Mouse (Mus musculus) C2C12 (cell line): ENCODE results near the gene Atf3. TPM values are rescaled to one million over a fixed set of nuclear protein-coding genes. Genes with fewer than 3 reads are reported as not detected.

Experiments
- H3K27me3 ChIP-seq: one replicate; pipeline ENCODE4 v1.6.1; 2011; ENCODE audit not compliant: control insufficient read depth, insufficient read depth, insufficient read length
- H3K36me3 ChIP-seq: one replicate; pipeline ENCODE4 v1.6.1; 2011; ENCODE audit not compliant: control insufficient read depth, insufficient read depth
- H3K4me3 ChIP-seq: one replicate; pipeline ENCODE4 v1.5.1; 2011; ENCODE audit warnings: mild to moderate bottlenecking, control low read depth; ENCODE audit not compliant: poor library complexity, insufficient read depth, severe bottlenecking
- H3K79me2 ChIP-seq: one replicate; pipeline ENCODE4 v1.6.1; 2011; ENCODE audit not compliant: control insufficient read depth, insufficient read depth
- H3K79me3 ChIP-seq: one replicate; pipeline ENCODE4 v1.6.1; 2011; ENCODE audit warnings: low read depth, control low read depth
- H3ac ChIP-seq: one replicate; pipeline ENCODE3; 2011; ENCODE audit warnings: low read depth; ENCODE audit not compliant: control insufficient read depth, insufficient read length
- CEBPB ChIP-seq: IDR thresholded peaks from one replicate; pipeline ENCODE4 v1.6.1; 2011; ENCODE audit warnings: low read depth, mild to moderate bottlenecking, control low read depth, moderate library complexity
- CTCF ChIP-seq: IDR thresholded peaks from one replicate; pipeline ENCODE4 v1.5.1; 2011; ENCODE audit not compliant: control insufficient read depth, insufficient read depth, insufficient read length
- FOSL1 ChIP-seq: IDR thresholded peaks from one replicate; pipeline ENCODE4 v1.8.0; 2011; ENCODE audit warnings: mild to moderate bottlenecking, low read length; ENCODE audit not compliant: poor library complexity, insufficient read depth, severe bottlenecking
- MAX ChIP-seq: IDR thresholded peaks from one replicate; pipeline ENCODE4 v1.6.1; 2011; ENCODE audit warnings: mild to moderate bottlenecking, control low read depth
- MYOD1 ChIP-seq: IDR thresholded peaks from one replicate; pipeline ENCODE4 v1.6.1; 2011; ENCODE audit warnings: low read depth; ENCODE audit not compliant: control insufficient read depth, insufficient read length
- MYOG ChIP-seq: IDR thresholded peaks from one replicate; pipeline ENCODE4 v1.6.1; 2011; ENCODE audit not compliant: control insufficient read depth, insufficient read length; ENCODE audit errors: extremely low read depth
- USF1 ChIP-seq: IDR thresholded peaks from one replicate; pipeline ENCODE4 v1.6.1; 2011; ENCODE audit warnings: low read depth, mild to moderate bottlenecking, control low read depth, moderate library complexity
- polyA plus RNA-seq: library from polyadenylated mRNA; unstranded; fragments of >200 nt; fragmentation: generic; extraction: Trizol; gene quantifications from one replicate; pipeline ENCODE4 v1.2.1, GENCODE M21; 2012; ENCODE audit warnings: missing spikeins

Atf3 gene
- polyA plus RNA-seq, 1 experiment, result 1.4 TPM

- H3K4me3 ChIP-seq, result no peak overlapping the region
- no peak overlapping the region for H3ac ChIP-seq
- no peaks in the 10 kb centered on the region for H3K36me3 ChIP-seq
- H3K79me2 ChIP-seq, result no peaks in the 10 kb centered on the region
- H3K79me3 ChIP-seq, result no peaks in the 10 kb centered on the region
- TF ChIP-seq USF1, result no peak
- TF ChIP-seq FOSL1, result no peak
- no peak for TF ChIP-seq MYOD1
- no peak for TF ChIP-seq MAX
- TF ChIP-seq MYOG, result no peak
- TF ChIP-seq CTCF, result no peak
- TF ChIP-seq CEBPB, result no peak
- H3K27me3 ChIP-seq, result no peaks in the 10 kb centered on the region
Observed at GRCm38 (mm10) chr1:191241574-191241973, 23.7 kb upstream of the Atf3 start.

- TF ChIP-seq MYOG, result no peak
- no peak for TF ChIP-seq MYOD1
- TF ChIP-seq CTCF, result no peak
- no peak for TF ChIP-seq USF1
- no peak for TF ChIP-seq FOSL1
- TF ChIP-seq MAX, result no peak
Observed at GRCm38 (mm10) chr1:191239602-191240001, 21.8 kb upstream of the Atf3 start.

GRCm38 (mm10) chr1:191235788-191236542, 18.1 kb upstream of the Atf3 start:
- Histone ChIP-seq H3K36me3 (no peaks in the 10 kb centered on the region), H3ac (no peak overlapping the region), H3K79me2 (no peaks in the 10 kb centered on the region), H3K4me3 (no peak overlapping the region), H3K79me3 (no peaks in the 10 kb centered on the region), H3K27me3 (no peaks in the 10 kb centered on the region)
- TF ChIP-seq USF1, result no peak
- TF ChIP-seq CTCF, result no peak
- TF ChIP-seq MYOG, result no peak
- TF ChIP-seq MAX, result no peak
- no peak for TF ChIP-seq FOSL1
- TF ChIP-seq MYOD1, result no peak
- no peak for TF ChIP-seq CEBPB

More at GRCm38 (mm10) chr1:191239602-191240001, 21.8 kb upstream of the Atf3 start:
- H3ac ChIP-seq, result no peak overlapping the region
- no peaks in the 10 kb centered on the region for H3K36me3 ChIP-seq
- no peaks in the 10 kb centered on the region for H3K79me3 ChIP-seq
- no peaks in the 10 kb centered on the region for H3K79me2 ChIP-seq
- no peak overlapping the region for H3K4me3 ChIP-seq
- H3K27me3 ChIP-seq, result no peaks in the 10 kb centered on the region

GRCm38 (mm10) chr1:191234837-191235236, 17.0 kb upstream of the Atf3 start:
- Histone ChIP-seq H3ac (no peak overlapping the region), H3K27me3 (no peaks in the 10 kb centered on the region), H3K79me2 (no peaks in the 10 kb centered on the region), H3K4me3 (no peak overlapping the region), H3K79me3 (no peaks in the 10 kb centered on the region), H3K36me3 (no peaks in the 10 kb centered on the region)
- TF ChIP-seq FOSL1 (no peak), USF1 (no peak), CEBPB (no peak), CTCF (no peak), MYOG (no peak), MAX (no peak), MYOD1 (no peak)

- Histone ChIP-seq H3K79me3 (peaks cover 2% of the 10 kb centered on the region), H3K4me3 (no peak overlapping the region), H3K79me2 (peaks cover 15% of the 10 kb centered on the region), H3K27me3 (no peaks in the 10 kb centered on the region), H3ac (no peak overlapping the region), H3K36me3 (no peaks in the 10 kb centered on the region)
- TF ChIP-seq FOSL1 (no peak), USF1 (no peak), MYOG (no peak), MYOD1 (no peak), CTCF (no peak), CEBPB (no peak), MAX (no peak)
Observed at GRCm38 (mm10) chr1:191230355-191230931, 12.6 kb upstream of the Atf3 start.
